In genomic region chr2:72241714-72242472, GRCm38 (mm10) we compare ENCODE assay signal across 9 mouse cellular contexts. TPM values are rescaled to one million over a fixed set of nuclear protein-coding genes. Genes with fewer than 3 reads are reported as not detected.
DNase-seq lines count a peak whose midpoint lies in the region; ATAC-seq and TF ChIP-seq lines count a peak whose summit lies in the region.
"Had no signal": no experiment of that assay in that cellular context is flagged by ENCODE, and none has a peak within 500 bp of the region (broad histone marks: within the 10 kb centered on the region; RNA-seq: fewer than 3 reads in every experiment).

No protein-coding gene starts in this region.

- 52% methylated on average over 14 of the region's 14 CpGs for WGBS in lung, adult 2 months
- WGBS in embryonic facial prominence, embryonic 11.5 days: 53% methylated on average over 14 of the region's 14 CpGs
- 47% methylated on average over 14 of the region's 14 CpGs for WGBS in heart, embryonic 16.5 days
- 60% methylated on average over 14 of the region's 14 CpGs for WGBS in liver, embryonic 15.5 days (ENCODE audit: insufficient replicate concordance)
- whole genome bisulfite sequencing in cerebellum, adult 2 months: 50% methylated on average over 14 of the region's 14 CpGs

- no peak overlapping the region for H3K27ac ChIP-seq in embryonic facial prominence, embryonic 11.5 days (replicated peaks; ENCODE audit: low read depth, low read length)
- peak overlapping the region; percentile 52 for H3K27ac ChIP-seq in heart, embryonic 16.5 days (ENCODE audit: low read length)
- H3K27ac ChIP-seq in liver, embryonic 15.5 days (replicated peaks): no peak overlapping the region
- no peak overlapping the region for H3K27ac ChIP-seq in cerebellum, adult 2 months (ENCODE audit: insufficient read depth, low read length)

- no peak overlapping the region for H3K4me2 ChIP-seq in embryonic facial prominence, embryonic 11.5 days (ENCODE audit: low read depth, low read length)
- H3K4me2 ChIP-seq in heart, embryonic 16.5 days (ENCODE audit: low read depth, low read length): peak overlapping the region; percentile 10; the same call in 1 of the 2 replicates
- peak overlapping the region; percentile 41 for H3K4me2 ChIP-seq in liver, embryonic 15.5 days

- no peaks in the 10 kb centered on the region for H3K4me1 ChIP-seq in lung, adult 2 months (ENCODE audit: control insufficient read depth, insufficient read depth, low read length)
- H3K4me1 ChIP-seq in embryonic facial prominence, embryonic 11.5 days (ENCODE audit: control insufficient read depth, insufficient read depth, low read length): peaks cover 2% of the 10 kb centered on the region; the same call in 1 of the 2 replicates
- H3K4me1 ChIP-seq in heart, embryonic 16.5 days (ENCODE audit: control insufficient read depth, insufficient read depth, low read length): peaks cover 40% of the 10 kb centered on the region
- H3K4me1 ChIP-seq in liver, embryonic 15.5 days (replicated peaks): 0 out of 2 replicates have a peak, but pooled peaks cover 3% of the 10 kb centered on the region
- no peaks in the 10 kb centered on the region for H3K4me1 ChIP-seq in cerebellum, adult 2 months (ENCODE audit: control insufficient read depth, insufficient read depth, low read length)

- no peaks in the 10 kb centered on the region for H3K27me3 ChIP-seq in embryonic facial prominence, embryonic 11.5 days (ENCODE audit: control insufficient read depth, insufficient read depth, low read length)
- H3K27me3 ChIP-seq in heart, embryonic 16.5 days (ENCODE audit: control insufficient read depth, insufficient read depth, low read length): no peaks in the 10 kb centered on the region
- H3K27me3 ChIP-seq in liver, embryonic 15.5 days: no peaks in the 10 kb centered on the region
- H3K27me3 ChIP-seq in cerebellum, adult 2 months (ENCODE audit: control insufficient read depth, insufficient read depth, low read length): no peaks in the 10 kb centered on the region

- TF ChIP-seq POLR2A in lung, adult 2 months (IDR thresholded peaks at IDR 0.05; ENCODE audit: borderline replicate concordance, extremely low read depth, low read depth, low read length): no peak
- TF ChIP-seq POLR2A in cerebellum, adult 2 months (IDR thresholded peaks at IDR 0.05; ENCODE audit: borderline replicate concordance, insufficient read depth, low read length): no peak

- peak overlapping the region; percentile 27 for H3K4me3 ChIP-seq in lung, adult 2 months (replicated peaks; ENCODE audit: extremely low read depth, low read depth, low read length)
- H3K4me3 ChIP-seq in embryonic facial prominence, embryonic 11.5 days (ENCODE audit: low read depth, low read length): no peak overlapping the region; the same call in 1 of the 2 replicates
- H3K4me3 ChIP-seq in heart, embryonic 16.5 days (ENCODE audit: low read length): no peak overlapping the region
- H3K4me3 ChIP-seq in liver, embryonic 15.5 days (replicated peaks): 0 out of 2 replicates have a peak overlapping the region, but pooled peaks have one; percentile 15
- H3K4me3 ChIP-seq in cerebellum, adult 2 months (replicated peaks; ENCODE audit: insufficient read depth, low read depth, low read length): no peak overlapping the region

- H3K36me3 ChIP-seq in embryonic facial prominence, embryonic 11.5 days (replicated peaks; ENCODE audit: control insufficient read depth, insufficient read depth, low read depth, low read length): no peaks in the 10 kb centered on the region
- H3K36me3 ChIP-seq in heart, embryonic 16.5 days (ENCODE audit: control insufficient read depth, insufficient read depth): no peaks in the 10 kb centered on the region
- no peaks in the 10 kb centered on the region for H3K36me3 ChIP-seq in liver, embryonic 15.5 days (replicated peaks)

- no peak; the same call in 1 of the 2 replicates for ATAC-seq in embryonic facial prominence, embryonic 11.5 days (replicated peaks; ENCODE audit: insufficient number of reproducible peaks, low FRiP score, low TSS enrichment, low read depth)
- ATAC-seq in heart, embryonic 16.5 days (replicated peaks; ENCODE audit: extremely low read depth, insufficient read depth, low FRiP score): no peak
- ATAC-seq in liver, embryonic 15.5 days (ENCODE audit: insufficient read depth): no peak

- no peak for TF ChIP-seq CTCF in lung, adult 2 months (IDR thresholded peaks at IDR 0.05; ENCODE audit: insufficient read depth, low read length)
- TF ChIP-seq CTCF in cerebellum, adult 2 months (IDR thresholded peaks at IDR 0.05; ENCODE audit: borderline replicate concordance, insufficient read depth, low read depth, low read length): no peak

- no peak for DNase-seq in lung, adult 2 months
- no peak for DNase-seq in lung, postnatal 36 days
- peak; percentile 40 for DNase-seq in embryonic facial prominence, embryonic 11.5 days (ENCODE audit: low spot score)
- DNase-seq in cerebellum, postnatal 4 days (ENCODE audit: low spot score in 2 of 2): no peak
- DNase-seq in cerebellum, adult 2 months: no peak
- DNase-seq in left cerebral cortex, adult 18-20 months (ENCODE audit: low spot score in 2 of 2): no peak
- DNase-seq: thymus, postnatal 14 days had no signal

- no peaks in the 10 kb centered on the region for H3K9me3 ChIP-seq in embryonic facial prominence, embryonic 11.5 days (replicated peaks; ENCODE audit: control insufficient read depth, low read length)
- H3K9me3 ChIP-seq in heart, embryonic 16.5 days (replicated peaks; ENCODE audit: control insufficient read depth, low read length): no peaks in the 10 kb centered on the region
- H3K9me3 ChIP-seq in liver, embryonic 15.5 days (replicated peaks): no peaks in the 10 kb centered on the region

- no peak overlapping the region for H3K9ac ChIP-seq in embryonic facial prominence, embryonic 11.5 days (replicated peaks; ENCODE audit: low read length)
- H3K9ac ChIP-seq in heart, embryonic 16.5 days (ENCODE audit: low read length): no peak overlapping the region
- no peak overlapping the region for H3K9ac ChIP-seq in liver, embryonic 15.5 days

RNA-seq across cellular contexts. Expression of gene Map3k20, which starts 43.5 kb away (rescaled TPM):
- polyA plus RNA-seq in lung, adult 2 months (2012; rRNA removed): 20.3 and 35.9 TPM in 2 replicates
- polyA plus RNA-seq in embryonic facial prominence, embryonic 11.5 days (2014; fragmentation: Nextera tagmentation; extraction: Ambion mirVana): 8.6 and 8.8 TPM in 2 replicates
- 46.4 and 49.4 TPM in 2 replicates for polyA plus RNA-seq in heart, embryonic 16.5 days (2015; fragmentation: Nextera tagmentation; extraction: Ambion mirVana)
- polyA plus RNA-seq in liver, embryonic 15.5 days (2015; fragmentation: Nextera tagmentation; extraction: Ambion mirVana): 6.9 and 7.5 TPM in 2 replicates
- polyA plus RNA-seq in cerebellum, adult 2 months (2012; rRNA removed): 6.0 and 6.9 TPM in 2 replicates
- total RNA-seq in left cerebral cortex, adult 18-20 months (2021): 10 to 100 TPM in 1 of 2 experiments, 1 to 10 TPM in 1; 8.7 to 10.1 TPM

Comparison
In these comparisons a context has a peak if more than half of its experiments do, and no peak if none do; other contexts are left out.
1. H3K4me3 ChIP-seq: peak in lung, adult 2 months (single experiment) and liver, embryonic 15.5 days (single experiment); none in embryonic facial prominence, embryonic 11.5 days (single experiment), heart, embryonic 16.5 days (single experiment) and cerebellum, adult 2 months (single experiment).